Mouse (Mus musculus) heart, adult 2 months (tissue): Measurements from ENCODE around the gene Tfe3. TPM values are rescaled to one million over a fixed set of nuclear protein-coding genes. Genes with fewer than 3 reads are reported as not detected.
"Not testable (repeated sequence)": the region's sequence is repeated elsewhere in the genome, so short reads cannot be mapped to it uniquely, and the experiment has no call there.

Experiments used
- DNase-seq, 2 experiments: peaks; one replicate each; pipeline ENCODE4 v3.0.0; 2021
- H3K27ac ChIP-seq: fragments of 200-600 bp; 2 replicates; pipeline ENCODE4 v1.8.1; 2022
- H3K27me3 ChIP-seq: fragments of 200-500 bp; 2 replicates; pipeline ENCODE4 v1.6.1; 2012; ENCODE audit warnings: mild to moderate bottlenecking, low read length, inconsistent platforms, mixed read lengths; ENCODE audit not compliant: control insufficient read depth, insufficient read depth
- H3K36me3 ChIP-seq: fragments of 200-500 bp; 2 replicates; pipeline ENCODE4 v1.6.1; 2012; ENCODE audit warnings: low read length, inconsistent platforms; ENCODE audit not compliant: control insufficient read depth, insufficient read depth
- H3K4me1 ChIP-seq: fragments of 200-500 bp; 2 replicates; pipeline ENCODE4 v1.6.1; 2011; ENCODE audit warnings: low read length; ENCODE audit not compliant: control insufficient read depth, insufficient read depth
- H3K4me3 ChIP-seq: fragments of 200-600 bp; 2 replicates; pipeline ENCODE4 v1.8.1; 2022
- H3K79me2 ChIP-seq: fragments of 200-500 bp; replicated peaks from 2 replicates; pipeline ENCODE4 v1.6.1; 2012; ENCODE audit warnings: mild to moderate bottlenecking, inconsistent platforms, low read length, moderate library complexity, mixed read lengths; ENCODE audit not compliant: control insufficient read depth, insufficient read depth
- H3K9ac ChIP-seq: fragments of 200-500 bp; 2 replicates; pipeline ENCODE4 v1.6.1; 2012; ENCODE audit warnings: low read depth, mild to moderate bottlenecking, control low read depth, inconsistent platforms, low read length, mixed read lengths
- CTCF ChIP-seq: fragments of 200-600 bp; IDR thresholded peaks from 2 replicates; pipeline ENCODE4 v1.8.1; 2022; ENCODE audit warnings: antibody characterized with exemption, mild to moderate bottlenecking, moderate library complexity
- EP300 ChIP-seq: fragments of 200-500 bp; IDR thresholded peaks from 2 replicates; pipeline ENCODE4 v1.6.1; 2011; ENCODE audit warnings: low read depth, low read length, control low read depth; ENCODE audit not compliant: insufficient read depth
- POLR2A ChIP-seq: fragments of 200-500 bp; IDR thresholded peaks from 2 replicates; pipeline ENCODE4 v1.6.1; 2011; ENCODE audit warnings: mild to moderate bottlenecking, low read depth, low read length, control low read depth; ENCODE audit not compliant: insufficient read depth
- WGBS: fragments of 180-500 bp; shearing (Covaris S2); methylation state at CpG from one replicate; pipeline ENCODE4 v1.1.7; 2018; 5-methylcytosine and 5-hydroxymethylcytosine counted together
- intact Hi-C: fragments of 180-260 bp; cut with DNase I; formaldehyde crosslinking; loops from one replicate; pipeline ENCODE4 v1.15.1; 2025
- microRNA-seq, 2 experiments: library from miRNA; unstranded; fragments of <30 nt; microRNA quantifications; one replicate each; pipeline ENCODE4 v1.2.0; 2021
- polyA plus RNA-seq: library from polyadenylated mRNA; depleted of rRNA; stranded (reverse); fragments of >200 nt; gene quantifications from 2 replicates; pipeline ENCODE4 v1.2.3, GENCODE M21; 2012; rRNA removed
- total RNA-seq, 2 experiments: library from RNA; stranded (reverse); gene quantifications; 2 replicates each; pipeline ENCODE4 v1.2.3; 2021

Tfe3 gene
- total and polyA plus RNA-seq, 3 experiments: 13.0 to 15.4 (median 13.5) TPM

GRCm38 (mm10) chrX:7815016-7815415 is 52.7 kb downstream of the Tfe3 start:
- 58% methylated on average over 8 of the region's 8 CpGs for WGBS

GRCm38 (mm10) chrX:7821865-7822779 is 59.8 kb downstream of the Tfe3 start, which contains the start of gene Kcnd1:
Gene Kcnd1, plus strand, starts transcription at chrX:7822289.
- WGBS: 13% methylated on average over 23 of the region's 24 CpGs
- H3K27ac ChIP-seq: no peak within 1 kb of the TSS
- peak; percentile 9 to 36 for DNase-seq

More at GRCm38 (mm10) chrX:7815016-7815415, 52.7 kb downstream of the Tfe3 start:
- H3K4me3 ChIP-seq, H3K27me3 ChIP-seq, DNase-seq, H3K36me3 ChIP-seq, H3K27ac ChIP-seq, H3K79me2 ChIP-seq, intact Hi-C loops, H3K9ac ChIP-seq, H3K4me1 ChIP-seq: not testable (repeated sequence)
- TF ChIP-seq CTCF: peak; percentile 57

More at GRCm38 (mm10) chrX:7821865-7822779, 59.8 kb downstream of the Tfe3 start, which contains the start of gene Kcnd1:
- no peaks in the 10 kb centered on the region for H3K36me3 ChIP-seq
- no peaks in the 10 kb centered on the region for H3K79me2 ChIP-seq
- peak within 1 kb of the TSS; percentile 42 for H3K9ac ChIP-seq
- H3K4me3 ChIP-seq: peak within 1 kb of the TSS; percentile 5; the same call in 1 of the 2 replicates
- intact Hi-C loops: no loop called here
- no peaks in the 10 kb centered on the region for H3K4me1 ChIP-seq
- TF ChIP-seq POLR2A (no peak), EP300 (no peak), CTCF (no peak)
- no peaks in the 10 kb centered on the region for H3K27me3 ChIP-seq

Small RNA genes within 50 kb of the gene (microRNA-seq; reads per million reads assigned to microRNA genes)
- gene Mir1198: 64.5 to 71.8 reads per million in 2 experiments

Other genes with a start within 250 kb of the Tfe3 start
- not detected for gene Foxp3, start 188.9 kb upstream of the Tfe3 start, total RNA-seq
- gene Foxp3, start 188.9 kb upstream of the Tfe3 start, polyA plus RNA-seq: not detected in 2 replicates
- 1 to 10 TPM; 2.6 to 3.0 TPM for gene Ppp1r3f, start 188.3 kb upstream of the Tfe3 start, total RNA-seq
- gene Ppp1r3f, start 188.3 kb upstream of the Tfe3 start, polyA plus RNA-seq: 1.8 and 2.2 TPM in 2 replicates
- 10 to 100 TPM; 11.4 to 12.1 TPM for gene Ccdc22, start 157.0 kb upstream of the Tfe3 start, total RNA-seq
- 9.6 and 11.2 TPM in 2 replicates for gene Ccdc22, start 157.0 kb upstream of the Tfe3 start, polyA plus RNA-seq
- gene Cacna1f, start 155.5 kb upstream of the Tfe3 start, total RNA-seq: not detected
- gene Cacna1f, start 155.5 kb upstream of the Tfe3 start, polyA plus RNA-seq: 0.02 TPM in 1 of 2 replicates, not detected in the other
- gene Syp, start 124.1 kb upstream of the Tfe3 start, total RNA-seq: 1 to 10 TPM; 2.6 to 4.2 TPM
- gene Syp, start 124.1 kb upstream of the Tfe3 start, polyA plus RNA-seq: 3.4 and 3.8 TPM in 2 replicates
- 10 to 100 TPM; 16.8 to 25.2 TPM for gene Prickle3, start 105.3 kb upstream of the Tfe3 start, total RNA-seq
- gene Prickle3, start 105.3 kb upstream of the Tfe3 start, polyA plus RNA-seq: 21.5 and 27.8 TPM in 2 replicates
- gene Plp2, start 91.2 kb upstream of the Tfe3 start, total RNA-seq: 10 to 100 TPM; 40.3 to 56.3 TPM
- gene Plp2, start 91.2 kb upstream of the Tfe3 start, polyA plus RNA-seq: 118 and 159 TPM in 2 replicates
- gene Magix, start 81.3 kb upstream of the Tfe3 start, total RNA-seq: 10 to 100 TPM; 23.1 to 32.5 TPM
- gene Magix, start 81.3 kb upstream of the Tfe3 start, polyA plus RNA-seq: 37.5 and 44.5 TPM in 2 replicates
- gene Gpkow, start 65.4 kb upstream of the Tfe3 start, total RNA-seq: 10 to 100 TPM; 18.0 to 19.3 TPM
- gene Gpkow, start 65.4 kb upstream of the Tfe3 start, polyA plus RNA-seq: 7.1 and 11.4 TPM in 2 replicates
- gene Wdr45, start 48.2 kb upstream of the Tfe3 start, total RNA-seq: 10 to 100 TPM; 41.3 to 42.5 TPM
- 48.3 and 57.9 TPM in 2 replicates for gene Wdr45, start 48.2 kb upstream of the Tfe3 start, polyA plus RNA-seq
- under 1 TPM in 1 of 2 experiments, not detected in 1; 0.94 TPM for gene Gm45208, start 40.3 kb upstream of the Tfe3 start, total RNA-seq
- gene Gm45208, start 40.3 kb upstream of the Tfe3 start, polyA plus RNA-seq: 0.21 TPM in 1 of 2 replicates, not detected in the other
- 1 to 10 TPM; 6.1 to 6.7 TPM for gene Praf2, start 34.1 kb upstream of the Tfe3 start, total RNA-seq
- gene Praf2, start 34.1 kb upstream of the Tfe3 start, polyA plus RNA-seq: 15.8 and 19.5 TPM in 2 replicates
- gene Ccdc120, start 11.7 kb upstream of the Tfe3 start, total RNA-seq: 1 to 10 TPM in 1 of 2 experiments, under 1 TPM in 1; 0.32 to 1.1 TPM
- 1.1 and 2.8 TPM in 2 replicates for gene Ccdc120, start 11.7 kb upstream of the Tfe3 start, polyA plus RNA-seq
- gene Gripap1, start 27.2 kb downstream of the Tfe3 start, total RNA-seq: 10 to 100 TPM; 20.8 to 24.6 TPM
- 25.3 and 38.9 TPM in 2 replicates for gene Gripap1, start 27.2 kb downstream of the Tfe3 start, polyA plus RNA-seq
- gene Kcnd1, start 59.7 kb downstream of the Tfe3 start, total RNA-seq: under 1 TPM; 0.21 to 0.27 TPM
- 0.59 and 1.2 TPM in 2 replicates for gene Kcnd1, start 59.7 kb downstream of the Tfe3 start, polyA plus RNA-seq
- 10 to 100 TPM; 20.3 to 24.5 TPM for gene Otud5, start 78.8 kb downstream of the Tfe3 start, total RNA-seq
- gene Otud5, start 78.8 kb downstream of the Tfe3 start, polyA plus RNA-seq: 16.6 and 19.1 TPM in 2 replicates
- gene Pim2, start 115.7 kb downstream of the Tfe3 start, total RNA-seq: 1 to 10 TPM; 2.6 to 4.0 TPM
- gene Pim2, start 115.7 kb downstream of the Tfe3 start, polyA plus RNA-seq: 4.7 and 5.7 TPM in 2 replicates
- gene Slc35a2, start 121.5 kb downstream of the Tfe3 start, total RNA-seq: 10 to 100 TPM; 14.8 to 15.0 TPM
- gene Slc35a2, start 121.5 kb downstream of the Tfe3 start, polyA plus RNA-seq: 25.2 and 31.9 TPM in 2 replicates
- gene Pqbp1, start 136.7 kb downstream of the Tfe3 start, total RNA-seq: 10 to 100 TPM; 20.4 to 25.1 TPM
- 30.7 and 42.6 TPM in 2 replicates for gene Pqbp1, start 136.7 kb downstream of the Tfe3 start, polyA plus RNA-seq
- gene Timm17b, start 136.8 kb downstream of the Tfe3 start, total RNA-seq: 10 to 100 TPM; 43.4 to 45.0 TPM
- gene Timm17b, start 136.8 kb downstream of the Tfe3 start, polyA plus RNA-seq: 40.2 and 45.1 TPM in 2 replicates
- gene Gm10491, start 145.3 kb downstream of the Tfe3 start, total RNA-seq: not detected
- not detected in 2 replicates for gene Gm10491, start 145.3 kb downstream of the Tfe3 start, polyA plus RNA-seq
- not detected for gene Gm10490, start 147.0 kb downstream of the Tfe3 start, total RNA-seq
- gene Gm10490, start 147.0 kb downstream of the Tfe3 start, polyA plus RNA-seq: not detected in 2 replicates
- under 1 TPM in 1 of 2 experiments, not detected in 1; 0.16 TPM for gene Pcsk1n, start 157.3 kb downstream of the Tfe3 start, total RNA-seq
- 0.18 and 0.25 TPM in 2 replicates for gene Pcsk1n, start 157.3 kb downstream of the Tfe3 start, polyA plus RNA-seq
- not detected for gene Eras, start 166.0 kb downstream of the Tfe3 start, total RNA-seq
- gene Eras, start 166.0 kb downstream of the Tfe3 start, polyA plus RNA-seq: not detected in 2 replicates
- gene Hdac6, start 185.3 kb downstream of the Tfe3 start, total RNA-seq: 1 to 10 TPM; 7.9 to 9.6 TPM
- gene Hdac6, start 185.3 kb downstream of the Tfe3 start, polyA plus RNA-seq: 14.8 and 19.8 TPM in 2 replicates
- gene Gata1, start 215.5 kb downstream of the Tfe3 start, total RNA-seq: under 1 TPM; 0.23 to 0.27 TPM
- 0.26 and 0.43 TPM in 2 replicates for gene Gata1, start 215.5 kb downstream of the Tfe3 start, polyA plus RNA-seq